Mouse (Mus musculus) thymus, adult 2 months (tissue): ENCODE data around the gene Rcan2.

Source experiments
- CTCF ChIP-seq: fragments of 200-500 bp; IDR thresholded peaks from 2 replicates; pipeline ENCODE4 v1.5.1; 2012; ENCODE audit warnings: mild to moderate bottlenecking, control low read depth, low read length, moderate library complexity, borderline replicate concordance; ENCODE audit not compliant: control insufficient read depth, poor library complexity, insufficient read depth; ENCODE audit errors: extremely low read depth
- POLR2A ChIP-seq: fragments of 200-500 bp; IDR thresholded peaks from 2 replicates; pipeline ENCODE4 v1.6.1; 2012; ENCODE audit warnings: mild to moderate bottlenecking, low read length, control low read depth, moderate library complexity; ENCODE audit not compliant: control insufficient read depth, poor library complexity, insufficient read depth; ENCODE audit errors: extremely low read depth

- TF ChIP-seq POLR2A (no peak), CTCF (no peak)
Observed at GRCm38 (mm10) chr17:43990957-43991383, 189.8 kb downstream of the Rcan2 start.
